Mouse (Mus musculus) thymus, postnatal 25 days (tissue): Measurements from ENCODE around the gene Trmt10c.
"Not testable (repeated sequence)": the region's sequence is repeated elsewhere in the genome, so short reads cannot be mapped to it uniquely, and the experiment has no call there.

Source experiments
- DNase-seq: peaks from one replicate; pipeline ENCODE4 v3.0.0; 2022

Gene Trmt10c

GRCm38 (mm10) chr16:56037138-56038010 lies at the start of gene Trmt10c:
TSS of gene Trmt10c (minus strand) at chr16:56037819.
- DNase-seq = peak; percentile 94

- DNase-seq = no peak
These were observed 48.7 kb upstream of the Trmt10c start for GRCm38 (mm10) chr16:56086336-56086735.

GRCm38 (mm10) chr16:56081691-56082090 lies 44.1 kb upstream of the Trmt10c start:
- no peak for DNase-seq

DNA sequence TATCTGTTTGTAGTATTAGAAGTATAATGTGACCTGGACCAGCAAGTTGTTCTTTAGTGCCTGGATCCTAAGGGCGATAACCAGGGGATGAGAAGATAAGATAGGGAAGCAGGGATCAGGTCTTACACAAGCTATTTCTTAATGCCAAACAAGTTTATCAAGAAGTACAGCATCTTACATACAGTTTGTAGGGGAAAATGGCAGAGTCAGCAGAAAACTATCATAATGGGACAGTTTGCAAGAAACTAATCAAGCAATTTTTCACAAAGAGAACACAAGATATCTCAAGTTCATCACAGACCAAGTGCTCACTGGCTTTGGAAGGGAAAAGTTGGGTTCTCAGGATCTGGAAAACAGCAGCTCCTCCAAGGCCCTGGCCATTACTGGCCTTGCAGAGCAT lies 41.8 kb upstream of the Trmt10c start:
- DNase-seq = no peak

- DNase-seq = no peak
These were observed 38.7 kb upstream of the Trmt10c start for GRCm38 (mm10) chr16:56076121-56076869.

DNA sequence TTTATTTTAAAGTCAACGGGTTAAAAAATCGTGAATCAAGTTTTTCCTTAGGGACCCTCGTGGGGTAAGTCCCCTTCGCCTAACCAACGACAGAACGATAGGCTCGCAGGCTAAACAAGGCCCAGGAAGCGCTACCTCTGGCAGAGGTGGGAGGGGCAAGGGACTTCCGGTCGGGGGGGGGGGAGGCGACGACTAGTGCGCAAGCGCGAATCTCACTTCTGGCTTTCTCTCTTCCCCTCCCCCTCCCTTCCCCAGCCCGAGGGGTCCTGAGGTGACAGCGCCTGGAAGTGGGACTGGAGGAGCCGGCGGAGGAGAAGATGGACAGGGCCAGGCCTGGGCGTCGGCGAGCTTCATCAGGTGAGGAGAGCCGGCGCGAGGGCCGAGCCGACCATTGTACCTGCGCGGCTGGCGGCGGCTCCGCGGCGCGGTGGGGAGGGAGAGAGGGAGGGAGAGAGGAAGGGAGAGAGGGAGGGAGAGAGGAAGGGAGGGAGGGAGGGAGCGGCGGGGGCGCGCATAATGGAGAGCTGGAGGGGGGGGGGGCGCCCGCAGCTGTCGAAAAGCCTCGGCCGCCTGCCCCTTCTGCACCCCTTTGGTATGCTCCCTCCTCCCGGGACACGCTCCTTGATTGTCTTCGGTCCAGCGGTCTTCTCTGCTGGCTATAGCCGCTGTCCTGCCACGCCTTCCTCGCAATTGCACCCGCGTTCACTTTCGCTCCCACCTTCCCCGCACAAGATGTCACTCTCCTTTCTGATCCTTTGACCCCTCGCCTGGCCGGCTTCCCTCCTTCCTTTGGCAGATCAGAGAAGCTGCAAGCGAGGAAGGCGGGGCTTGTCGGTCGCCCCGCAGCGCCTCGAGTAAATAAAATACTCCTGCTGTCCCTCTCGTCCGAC lies 37.8 kb upstream of the Trmt10c start:
- DNase-seq = peak; percentile 88

DNA sequence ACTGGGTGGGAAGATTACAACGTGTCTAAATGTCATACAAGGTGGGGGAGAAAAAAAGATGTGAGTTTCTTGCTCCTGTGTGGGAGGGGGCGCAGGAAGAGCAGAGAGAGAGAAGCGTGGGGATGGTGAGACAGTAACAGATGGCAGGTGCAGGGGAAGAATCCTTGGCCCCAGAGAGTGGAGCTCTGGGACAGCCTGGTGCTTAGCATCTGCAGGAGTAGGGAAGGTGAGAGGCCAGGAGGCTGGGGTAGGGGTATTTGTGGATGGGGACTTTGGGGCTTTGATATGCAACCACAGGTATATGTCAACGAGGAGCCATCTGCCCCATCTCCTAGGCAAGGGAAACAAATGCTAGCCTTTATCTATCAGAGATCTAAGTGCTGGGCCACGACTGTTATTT lies 36.9 kb upstream of the Trmt10c start:
- DNase-seq = peak; percentile 22

- DNase-seq = no peak
These were observed 36.5 kb upstream of the Trmt10c start for GRCm38 (mm10) chr16:56074122-56074521.

DNA sequence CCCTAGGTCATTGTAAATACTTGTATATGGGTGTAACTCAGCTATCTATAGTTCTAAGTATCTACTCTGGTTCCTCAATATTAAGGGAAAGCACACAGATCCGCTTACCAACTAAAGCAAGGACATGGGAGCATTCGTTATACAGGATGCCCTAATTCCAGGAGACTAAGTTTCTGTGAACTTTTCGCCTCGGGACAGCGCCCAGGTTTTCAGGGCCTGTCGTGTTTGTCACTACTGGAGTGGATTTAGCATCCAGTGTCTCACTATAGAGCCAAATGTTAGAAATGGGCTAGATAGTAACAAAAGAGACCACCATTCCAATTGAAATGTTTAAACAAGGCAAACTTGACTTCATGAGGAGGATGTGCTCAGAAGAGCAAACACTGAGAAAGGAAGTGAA lies 35.5 kb upstream of the Trmt10c start:
- DNase-seq = not testable (repeated sequence)

DNA sequence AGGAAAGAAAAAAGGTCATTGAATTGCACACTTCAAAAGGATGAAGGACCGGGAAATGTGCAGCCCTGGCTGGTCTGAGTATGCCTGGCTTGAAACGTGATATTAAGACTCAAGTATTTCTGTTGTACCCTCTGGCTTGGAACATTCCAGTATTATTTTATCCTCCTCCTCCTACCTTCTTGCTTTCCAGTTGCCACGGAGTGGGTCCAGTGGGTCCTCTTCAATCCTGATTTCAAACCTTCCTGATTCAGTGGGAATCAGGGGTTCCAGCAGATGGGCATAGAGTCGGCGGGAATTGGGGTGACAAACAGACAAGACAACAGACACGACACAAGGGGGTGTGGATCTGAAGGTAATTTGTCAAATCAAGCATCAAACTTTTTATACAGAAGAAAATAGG lies 34.9 kb upstream of the Trmt10c start:
- DNase-seq = no peak

DNA sequence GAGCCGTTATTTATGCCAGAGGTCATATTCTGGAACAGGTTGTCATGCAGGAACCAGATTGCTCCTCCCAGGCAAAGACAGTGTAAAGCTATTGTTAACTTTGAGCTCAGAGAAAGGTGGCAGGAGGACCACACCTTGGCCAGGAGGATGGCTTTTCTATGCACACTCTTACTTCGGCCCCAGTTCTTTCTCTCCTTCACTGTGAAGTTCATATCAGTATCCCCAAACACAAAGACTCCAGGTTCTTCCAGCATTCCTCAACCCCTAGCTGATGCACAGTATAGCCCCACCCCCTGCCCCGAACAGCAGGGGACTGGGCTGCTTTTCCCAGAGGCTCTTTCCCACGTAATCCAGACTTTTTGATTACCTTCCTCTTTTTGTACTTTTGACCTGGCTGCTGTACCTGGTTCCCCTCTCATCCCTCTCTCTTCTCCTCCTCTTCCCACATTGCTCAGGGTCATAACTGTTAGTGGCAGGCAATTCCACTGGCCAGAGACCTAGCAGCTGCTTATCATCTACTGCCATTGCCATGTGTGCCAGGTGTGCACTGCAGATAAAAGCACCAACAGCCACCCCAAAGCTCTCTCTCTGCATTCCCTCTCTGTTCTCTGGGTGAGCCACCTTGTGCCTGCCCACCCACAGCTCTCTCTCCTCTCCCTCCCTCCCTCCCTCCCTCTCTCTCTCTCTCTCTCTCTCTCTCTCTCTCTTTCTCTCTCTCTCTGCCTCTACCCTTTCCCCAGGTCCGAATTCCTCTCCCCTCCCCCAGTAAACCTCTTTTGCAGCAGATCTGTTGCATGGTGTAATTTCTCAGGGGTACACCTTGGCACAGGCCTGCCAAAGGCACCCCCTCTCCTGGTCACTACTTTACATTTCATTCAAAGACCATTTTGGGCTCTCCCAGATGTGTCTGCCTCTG lies 34.0 kb upstream of the Trmt10c start:
- DNase-seq = no peak

GRCm38 (mm10) chr16:56068523-56069070 lies 31.0 kb upstream of the Trmt10c start:
- no peak for DNase-seq

DNA sequence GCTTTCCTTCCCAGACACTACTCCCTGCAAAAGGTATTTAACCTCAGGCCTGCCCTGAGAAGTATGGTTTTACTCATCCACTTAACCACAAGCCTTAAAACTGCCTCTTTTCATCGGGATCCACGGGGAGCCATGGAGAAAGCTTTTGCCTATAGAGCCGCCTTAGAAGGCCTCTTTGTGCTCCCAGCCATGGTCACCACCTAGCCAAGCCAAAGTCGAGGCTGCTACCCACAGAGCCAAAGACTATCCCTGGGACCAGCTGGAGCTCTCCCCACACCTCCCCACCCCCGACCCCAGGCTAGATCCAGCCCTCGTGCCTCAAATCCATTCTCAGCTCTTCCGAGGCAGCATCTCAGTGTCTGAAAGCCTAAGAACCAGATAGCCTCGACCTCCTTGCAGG lies 28.5 kb upstream of the Trmt10c start:
- no peak for DNase-seq

GRCm38 (mm10) chr16:56064334-56064990 lies 26.8 kb upstream of the Trmt10c start:
- peak; percentile 65 for DNase-seq

DNA sequence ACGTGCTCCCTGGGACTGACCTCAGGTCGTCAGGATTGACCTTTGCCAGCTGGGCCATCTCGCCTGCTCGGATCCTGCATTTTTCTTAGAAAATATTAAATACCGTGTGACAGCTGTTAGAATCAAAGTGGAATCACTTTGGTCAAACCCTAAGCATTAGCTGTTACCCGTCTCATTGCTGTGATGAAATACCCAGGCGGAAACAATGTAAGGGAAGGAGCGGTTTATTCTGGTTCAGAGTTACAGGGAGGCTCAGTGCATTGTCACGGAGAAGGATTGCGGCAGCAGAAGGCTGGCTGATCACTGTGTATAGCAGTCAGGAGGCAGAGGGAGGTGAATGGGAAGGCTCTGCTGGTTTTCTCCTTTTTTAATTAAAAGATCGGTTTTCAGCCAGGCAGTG lies 25.4 kb upstream of the Trmt10c start:
- no peak for DNase-seq

DNA sequence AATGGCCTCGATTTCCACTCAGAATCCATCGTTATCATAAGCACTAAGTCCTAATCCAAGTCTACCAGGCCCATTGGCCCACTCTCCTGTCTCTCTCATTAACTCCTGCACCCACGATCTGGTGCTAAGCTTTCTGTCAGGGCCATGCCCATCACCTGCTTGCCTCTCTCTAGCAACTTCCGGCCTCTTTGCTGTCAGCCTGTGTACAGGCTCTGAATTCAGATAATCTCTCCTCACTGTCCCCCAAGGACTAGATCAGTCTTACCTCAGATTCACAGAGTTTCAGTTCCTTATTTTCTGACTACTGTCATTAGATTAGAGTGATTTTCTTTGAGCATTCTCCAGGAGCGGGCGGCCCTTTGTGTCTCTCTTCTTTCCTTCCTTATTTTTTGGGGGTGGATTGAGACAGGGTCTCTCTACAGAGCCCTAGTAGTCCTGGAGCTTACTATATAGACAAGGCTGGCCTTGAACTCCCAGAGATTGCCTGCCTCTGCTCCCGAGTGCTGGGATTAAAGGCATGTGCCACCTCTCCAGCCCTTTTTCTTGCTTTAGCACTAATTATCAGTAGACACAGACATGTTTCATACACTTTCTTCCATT lies 24.5 kb upstream of the Trmt10c start:
- DNase-seq = no peak

- DNase-seq = no peak
These were observed 20.5 kb upstream of the Trmt10c start for GRCm38 (mm10) chr16:56058151-56058550.

- DNase-seq = no peak
These were observed 19.4 kb upstream of the Trmt10c start for GRCm38 (mm10) chr16:56056944-56057590.

DNA sequence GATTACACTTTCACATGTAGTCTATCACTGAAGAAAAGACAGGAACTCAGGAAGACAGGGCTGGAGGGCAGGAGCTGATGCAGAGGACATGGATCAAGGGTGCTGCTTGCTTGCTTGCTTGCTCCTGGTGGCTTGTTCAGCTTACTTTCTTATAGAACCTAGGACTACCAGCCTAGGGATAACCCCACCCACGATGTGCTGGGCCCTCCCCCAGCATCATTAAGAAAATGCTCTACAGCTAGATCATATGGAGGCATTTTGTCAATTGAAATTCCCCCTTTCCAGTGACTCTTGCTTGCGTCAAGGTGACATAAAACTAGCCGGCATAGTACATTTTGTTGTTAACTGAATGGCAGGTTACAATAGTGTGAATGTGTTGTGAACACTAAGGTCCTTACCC lies 18.3 kb upstream of the Trmt10c start:
- DNase-seq = no peak

DNA sequence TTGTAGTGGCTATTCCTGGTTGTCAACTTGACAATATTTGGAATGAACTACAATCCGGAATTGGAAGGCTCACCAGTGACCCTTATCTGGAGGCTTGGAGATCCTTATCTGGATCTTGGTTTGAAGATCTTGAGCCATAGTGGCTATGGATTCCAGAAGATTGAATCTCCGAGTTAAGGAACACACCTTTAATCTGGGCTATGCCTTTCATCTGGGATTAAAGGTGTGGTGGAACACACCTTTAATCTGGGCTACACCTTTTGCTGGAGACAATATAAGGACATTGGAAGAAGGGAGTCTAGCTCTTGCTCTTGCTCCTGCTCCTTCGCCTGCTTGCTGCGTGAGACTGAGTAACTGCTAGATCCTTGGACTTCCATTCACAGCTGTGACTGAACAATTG lies 10.4 kb upstream of the Trmt10c start, which contains the start of gene Senp7:
TSS of gene Senp7 (plus strand) at position 301 of the 400 bp plus-strand sequence.
- not testable (repeated sequence) for DNase-seq
